Mouse (Mus musculus) cortical plate, adult 2 months (tissue): Measurements from ENCODE around the gene Tec. TPM values are rescaled to one million over a fixed set of nuclear protein-coding genes. Genes with fewer than 3 reads are reported as not detected.

Experiments used
- H3K27ac ChIP-seq: fragments of 200-500 bp; 2 replicates; pipeline ENCODE4 v1.5.1; 2012; ENCODE audit warnings: low read length, control low read depth, inconsistent platforms; ENCODE audit not compliant: insufficient read depth
- H3K4me1 ChIP-seq: fragments of 200-500 bp; 2 replicates; pipeline ENCODE4 v1.6.1; 2011; ENCODE audit warnings: low read length; ENCODE audit not compliant: control insufficient read depth, insufficient read depth
- H3K4me3 ChIP-seq: fragments of 200-500 bp; 2 replicates; pipeline ENCODE4 v1.5.1; 2011; ENCODE audit warnings: mild to moderate bottlenecking, low read length, control low read depth; ENCODE audit not compliant: insufficient read depth
- CTCF ChIP-seq: fragments of 200-500 bp; IDR thresholded peaks from 2 replicates; pipeline ENCODE4 v1.5.1; 2011; ENCODE audit warnings: mild to moderate bottlenecking, control low read depth, low read length; ENCODE audit not compliant: insufficient read depth; ENCODE audit errors: extremely low read depth
- POLR2A ChIP-seq: fragments of 200-500 bp; IDR thresholded peaks from 2 replicates; pipeline ENCODE4 v1.6.1; 2011; ENCODE audit warnings: mild to moderate bottlenecking, low read length, control low read depth; ENCODE audit not compliant: insufficient read depth; ENCODE audit errors: extremely low read depth
- polyA plus RNA-seq: library from polyadenylated mRNA; depleted of rRNA; stranded (reverse); fragments of >200 nt; gene quantifications from 2 replicates; pipeline ENCODE4 v1.2.3, GENCODE M21; 2012

The Tec gene
- polyA plus RNA-seq, 1 experiment = 2.0 TPM

DNA sequence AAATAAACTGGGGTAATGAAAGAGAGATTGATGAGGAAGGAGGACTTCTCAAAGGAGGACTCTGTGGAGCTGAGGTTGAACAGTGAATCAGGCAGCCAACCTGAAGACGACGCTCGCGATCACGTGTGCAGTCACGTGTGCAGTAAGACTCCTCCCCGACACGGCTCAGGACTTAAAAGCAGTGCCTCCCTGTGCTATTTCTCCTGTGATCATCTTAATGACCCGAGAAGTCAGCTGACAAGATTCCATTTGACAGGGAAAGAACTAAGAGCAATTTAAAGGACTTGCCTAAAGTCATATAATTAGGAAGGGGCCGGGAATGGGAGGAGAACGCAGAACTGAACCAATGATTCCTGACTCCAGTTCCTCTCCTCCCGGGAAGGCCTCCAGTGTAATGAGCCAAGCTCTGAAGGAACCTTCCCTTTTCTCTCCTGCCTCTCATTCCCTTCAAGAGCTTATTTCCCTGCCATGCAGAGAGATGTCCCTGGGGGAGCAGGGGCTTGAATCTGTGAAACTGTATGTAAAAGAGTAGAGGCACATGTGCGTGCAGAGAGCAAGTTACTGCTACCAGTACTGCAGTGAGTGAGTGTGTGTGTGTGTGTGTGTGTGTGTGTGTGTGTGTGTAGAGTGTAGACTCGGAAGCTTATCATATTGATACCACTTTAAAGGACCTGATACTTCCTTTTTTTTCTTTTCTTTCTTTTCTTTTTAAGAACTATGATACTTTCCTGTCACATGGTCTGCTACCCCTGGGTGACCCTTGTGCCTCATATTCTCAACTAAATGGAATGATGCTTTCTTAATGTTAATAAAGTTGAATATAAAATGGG lies 1.7 kb upstream of the Tec start:
- TF ChIP-seq CTCF = no peak
- TF ChIP-seq POLR2A = no peak
- no peak overlapping the region for H3K27ac ChIP-seq
- H3K4me1 ChIP-seq = no peaks in the 10 kb centered on the region
- H3K4me3 ChIP-seq = no peak overlapping the region

DNA sequence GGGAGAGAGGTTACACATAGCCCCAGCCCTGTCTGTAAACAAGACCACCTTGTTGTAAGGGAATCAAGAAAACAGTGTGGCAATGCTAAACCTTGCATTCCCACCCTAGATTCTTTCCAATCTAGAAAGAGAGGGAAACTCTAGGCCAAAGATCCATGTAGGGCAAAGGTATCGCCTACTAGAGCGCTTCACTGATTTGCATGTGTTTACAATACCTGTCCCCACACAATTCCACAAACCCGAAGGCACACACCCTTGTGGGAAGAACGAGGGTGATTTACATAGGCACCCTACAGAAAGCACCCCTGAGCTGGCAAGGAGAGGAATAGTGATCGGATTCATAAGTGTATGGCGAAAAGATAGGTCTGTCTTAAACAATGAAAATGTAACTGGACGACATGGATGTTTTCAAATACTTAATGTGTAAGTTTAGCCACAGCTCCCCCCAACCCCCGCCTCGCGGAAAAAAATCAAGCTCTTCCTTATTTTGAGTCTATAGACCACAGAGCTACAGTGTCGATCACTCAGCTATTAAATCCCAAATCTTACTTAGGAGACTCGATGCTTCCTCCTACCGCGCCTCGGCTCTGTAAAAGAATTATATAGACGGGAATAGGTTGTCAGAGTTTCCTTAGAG lies 1.1 kb downstream of the Tec start:
- Histone ChIP-seq H3K4me3 (no peak overlapping the region), H3K4me1 (no peaks in the 10 kb centered on the region), H3K27ac (no peak overlapping the region)
- TF ChIP-seq CTCF (no peak), POLR2A (no peak)

DNA sequence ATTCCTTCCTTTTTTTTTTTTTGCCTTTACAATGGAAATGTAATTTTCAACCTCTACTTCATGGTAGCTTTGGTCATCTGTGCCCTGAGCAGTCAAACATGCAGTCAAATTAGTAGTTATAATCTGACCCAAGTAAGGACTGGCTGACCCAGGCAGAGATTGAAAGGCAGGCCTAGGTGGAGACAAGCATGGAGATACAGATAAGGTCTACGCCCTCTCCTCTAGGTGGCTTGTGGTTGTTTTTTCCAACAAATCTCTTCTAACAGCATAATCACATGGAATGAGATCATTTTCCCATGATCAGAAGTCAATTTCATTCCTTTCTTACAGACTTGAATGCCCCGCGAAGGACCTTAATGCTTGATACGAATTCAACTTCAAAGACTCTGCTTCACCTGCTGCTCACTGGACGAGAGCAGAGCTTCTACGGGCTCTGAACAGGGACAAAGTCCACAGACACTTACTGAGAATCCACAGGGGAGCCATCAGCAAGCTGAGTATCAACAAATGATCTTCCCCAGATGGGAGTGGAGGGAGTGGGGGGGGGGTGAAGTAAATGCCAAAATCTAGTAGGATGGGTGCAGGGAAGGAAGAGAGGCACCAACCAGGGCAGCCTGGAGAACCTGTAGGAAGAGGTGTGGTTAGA lies 1.9 kb downstream of the Tec start:
- no peak for TF ChIP-seq POLR2A
- TF ChIP-seq CTCF = no peak
- H3K4me1 ChIP-seq = no peaks in the 10 kb centered on the region
- no peak overlapping the region for H3K27ac ChIP-seq
- no peak overlapping the region for H3K4me3 ChIP-seq

DNA sequence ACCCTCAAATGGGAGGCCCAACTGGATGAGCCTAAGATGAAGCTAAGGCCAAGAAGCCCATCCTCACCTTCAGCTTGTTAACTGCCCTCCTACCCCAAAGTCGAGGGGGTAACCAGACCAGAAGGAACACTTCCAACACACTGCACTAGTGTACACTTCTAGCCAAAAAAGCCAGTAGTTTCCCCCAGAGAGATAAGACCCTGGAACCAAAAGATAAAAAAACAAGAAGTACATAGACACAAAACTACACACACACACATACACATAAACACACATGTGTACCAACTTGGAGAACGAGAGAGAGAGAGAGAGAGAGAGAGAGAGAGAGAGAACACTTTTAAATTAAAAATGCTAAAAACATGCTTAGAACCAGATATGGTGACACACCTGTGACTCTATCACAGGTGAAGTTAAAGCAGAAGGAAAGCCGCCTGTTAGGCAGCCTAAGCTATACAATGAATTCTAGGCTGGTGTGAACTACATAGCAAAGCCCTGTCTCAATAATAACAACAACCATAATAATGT lies 3.6 kb downstream of the Tec start:
- no peak overlapping the region for H3K4me3 ChIP-seq
- no peak overlapping the region for H3K27ac ChIP-seq
- no peaks in the 10 kb centered on the region for H3K4me1 ChIP-seq
- TF ChIP-seq CTCF = no peak
- no peak for TF ChIP-seq POLR2A

DNA sequence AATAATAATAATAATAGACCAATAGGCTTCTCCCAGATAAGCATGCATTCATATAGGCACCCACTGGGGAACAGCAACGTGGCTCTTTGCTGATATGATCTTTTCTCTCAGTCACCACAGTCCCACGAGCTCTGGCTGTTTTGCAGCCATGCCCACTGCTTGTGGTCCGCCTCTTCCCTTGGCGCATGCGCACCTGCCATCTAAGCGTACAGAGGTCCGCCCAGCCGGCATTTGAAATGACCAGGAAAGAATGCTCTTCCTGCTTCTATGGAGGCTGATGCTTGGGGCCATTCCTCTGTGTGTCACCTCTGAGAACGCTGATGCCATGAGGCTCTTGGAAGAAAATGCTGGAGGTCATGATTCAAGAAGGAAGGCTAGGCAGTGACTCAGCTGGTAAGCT lies 5.1 kb downstream of the Tec start:
- Histone ChIP-seq H3K4me3 (no peak overlapping the region), H3K27ac (no peak overlapping the region), H3K4me1 (no peaks in the 10 kb centered on the region)
- no peak for TF ChIP-seq CTCF
- no peak for TF ChIP-seq POLR2A

DNA sequence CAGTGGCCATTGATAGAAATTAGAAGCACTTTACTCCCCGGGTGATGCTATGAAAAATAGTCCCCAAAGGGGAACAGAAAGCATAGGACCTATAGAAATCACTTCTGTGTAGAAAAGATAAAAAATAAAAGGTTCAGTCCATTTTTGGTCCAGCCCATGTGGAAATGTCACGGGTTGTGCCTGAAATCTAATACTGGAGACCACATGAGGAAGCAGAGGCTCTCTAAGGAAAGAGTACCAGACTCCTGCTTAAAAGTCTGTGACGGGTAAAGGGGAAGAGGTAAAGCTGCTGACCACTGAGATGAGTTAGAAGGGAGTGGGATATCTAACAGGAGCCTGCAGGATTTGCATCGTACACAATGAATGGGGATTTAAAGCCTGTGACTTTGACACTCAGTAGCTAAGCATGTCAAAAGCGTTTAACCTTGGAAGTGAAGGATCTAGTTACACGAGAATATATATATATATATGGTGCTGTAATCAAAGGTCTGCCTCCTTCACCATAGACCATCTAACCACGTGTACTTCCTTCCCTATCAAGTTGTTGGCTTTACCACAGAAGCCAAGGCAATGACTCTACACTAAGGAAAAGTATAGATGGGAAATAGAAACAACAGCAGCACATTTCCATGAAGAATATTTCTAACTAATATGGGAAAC lies 6.4 kb downstream of the Tec start:
- TF ChIP-seq CTCF = no peak
- TF ChIP-seq POLR2A = no peak
- H3K27ac ChIP-seq = no peak overlapping the region
- H3K4me3 ChIP-seq = no peak overlapping the region
- no peaks in the 10 kb centered on the region for H3K4me1 ChIP-seq

DNA sequence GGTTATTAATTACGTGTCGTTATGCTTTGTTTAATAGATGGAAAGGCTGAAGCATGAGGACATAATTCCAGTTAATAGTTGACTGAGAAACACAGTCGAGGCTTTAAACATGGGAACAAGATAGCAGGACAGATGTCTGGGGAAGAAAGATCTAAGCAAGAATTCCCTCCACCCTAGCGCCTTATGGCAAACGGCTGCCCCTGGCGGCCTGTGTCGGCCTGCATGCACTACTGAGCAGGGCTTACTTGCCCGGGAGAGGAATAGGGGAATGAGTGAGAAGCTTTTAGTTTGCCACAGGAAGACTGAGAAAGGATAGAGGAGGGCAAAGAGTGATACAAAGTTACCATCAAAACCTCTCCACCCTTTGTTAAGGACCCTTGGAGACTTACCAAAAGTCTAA lies 7.4 kb downstream of the Tec start:
- TF ChIP-seq POLR2A = no peak
- no peak for TF ChIP-seq CTCF
- Histone ChIP-seq H3K4me1 (no peaks in the 10 kb centered on the region), H3K4me3 (no peak overlapping the region), H3K27ac (no peak overlapping the region)

DNA sequence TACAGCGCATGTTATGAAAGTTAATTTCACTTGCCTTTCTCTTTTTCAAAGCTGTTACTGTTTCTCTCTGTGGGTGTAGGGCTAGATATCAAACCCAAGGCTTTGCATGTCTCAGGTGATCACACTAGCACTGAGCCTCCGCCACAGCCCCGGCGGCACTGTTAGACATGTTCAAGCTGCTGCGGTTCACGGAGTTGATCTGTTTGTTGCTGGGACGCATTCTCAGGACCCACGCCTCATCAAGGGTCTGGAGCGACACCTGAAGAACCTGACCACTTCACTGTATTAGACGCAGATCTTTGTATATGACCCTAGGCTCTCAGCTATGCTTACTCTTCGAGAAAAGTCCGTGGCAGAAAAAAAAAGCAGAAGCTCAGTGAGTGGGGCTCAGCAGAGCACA lies 10.0 kb downstream of the Tec start:
- no peak overlapping the region for H3K4me3 ChIP-seq
- TF ChIP-seq POLR2A (no peak), CTCF (no peak)
- H3K27ac ChIP-seq = no peak overlapping the region
- H3K4me1 ChIP-seq = no peaks in the 10 kb centered on the region

DNA sequence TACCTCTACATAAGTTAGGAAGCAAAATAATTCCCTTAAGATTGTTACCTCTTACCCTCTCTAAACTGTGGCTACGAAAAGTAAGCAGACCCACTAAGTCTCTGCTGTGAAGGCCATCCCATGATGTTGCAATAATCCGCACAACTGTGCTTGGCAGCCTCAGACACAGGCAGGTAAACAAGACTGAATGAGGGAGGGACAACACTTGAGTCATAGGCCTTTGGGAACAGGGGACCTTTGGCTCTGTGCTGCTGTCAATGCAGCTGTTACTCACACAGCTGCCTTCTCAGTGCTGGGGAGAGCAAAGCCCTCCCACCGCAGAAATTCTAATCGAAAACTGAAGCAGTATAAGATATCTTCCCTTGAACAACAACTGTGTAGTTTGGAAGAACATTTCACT lies 10.5 kb downstream of the Tec start:
- no peak for TF ChIP-seq POLR2A
- TF ChIP-seq CTCF = no peak
- Histone ChIP-seq H3K4me1 (no peaks in the 10 kb centered on the region), H3K27ac (no peak overlapping the region), H3K4me3 (no peak overlapping the region)
